Mouse (Mus musculus) heart, postnatal 14 days (tissue): ENCODE data around the gene Olfr1402. TPM values are rescaled to one million over a fixed set of nuclear protein-coding genes. Genes with fewer than 3 reads are reported as not detected.

Experiments used
- DNase-seq, 2 experiments: peaks; one replicate each; pipeline ENCODE4 v3.0.0; 2021 to 2022
- intact Hi-C: fragments of 180-260 bp; cut with DNase I; formaldehyde crosslinking; loops from one replicate; pipeline ENCODE4 v1.15.1; 2025
- long read RNA-seq, 2 experiments: library from polyadenylated mRNA; stranded (forward); transcript quantifications; one replicate each; pipeline ENCODE4 v2.0.0; 2021
- total RNA-seq, 2 experiments: library from RNA; stranded (reverse); gene quantifications; 2 replicates each; pipeline ENCODE4 v1.2.3; 2021

The Olfr1402 gene
- not detected for total RNA-seq
- long read RNA-seq, experiment 1, result 0 reads
- long read RNA-seq, experiment 2, result 0 reads

- intact Hi-C loops, result no loop called here
- no peak for DNase-seq
Measured at GRCm38 (mm10) chr3:97421920-97422319, at the start of gene Olfr1402. Olfr1402 (minus strand) TSS chr3:97422020.

DNA sequence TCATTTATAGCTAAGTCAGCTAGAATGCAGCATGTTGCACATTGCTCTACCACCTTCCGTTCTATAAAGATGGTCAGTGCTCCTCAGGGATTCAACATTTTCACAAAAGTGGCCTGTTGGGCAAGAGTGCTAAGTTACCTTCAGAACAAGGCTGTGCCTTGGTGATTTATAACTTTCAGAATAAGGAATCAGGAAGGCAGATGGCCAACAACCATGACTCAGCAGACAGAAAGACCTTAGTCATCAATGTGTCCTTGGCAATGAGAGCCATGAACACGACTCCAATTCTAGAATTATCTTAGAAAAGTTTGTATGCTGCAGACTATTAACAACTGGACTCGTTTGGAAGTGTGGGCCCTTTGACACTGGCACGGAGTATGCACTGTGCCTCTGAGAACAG is 33.5 kb upstream of the Olfr1402 start:
- DNase-seq, result no peak
- intact Hi-C loops, result no loop called here

GRCm38 (mm10) chr3:97438619-97439018 is 16.8 kb upstream of the Olfr1402 start:
- intact Hi-C loops, result no loop called here
- DNase-seq, result no peak

GRCm38 (mm10) chr3:97394289-97394688 is 27.5 kb downstream of the Olfr1402 start:
- intact Hi-C loops, result loop anchor here (1.0 kb wide), 1 partner anchor 191 kb away; no protein-coding TSS in a partner anchor
- DNase-seq, result peak; percentile 13 to 35

DNA sequence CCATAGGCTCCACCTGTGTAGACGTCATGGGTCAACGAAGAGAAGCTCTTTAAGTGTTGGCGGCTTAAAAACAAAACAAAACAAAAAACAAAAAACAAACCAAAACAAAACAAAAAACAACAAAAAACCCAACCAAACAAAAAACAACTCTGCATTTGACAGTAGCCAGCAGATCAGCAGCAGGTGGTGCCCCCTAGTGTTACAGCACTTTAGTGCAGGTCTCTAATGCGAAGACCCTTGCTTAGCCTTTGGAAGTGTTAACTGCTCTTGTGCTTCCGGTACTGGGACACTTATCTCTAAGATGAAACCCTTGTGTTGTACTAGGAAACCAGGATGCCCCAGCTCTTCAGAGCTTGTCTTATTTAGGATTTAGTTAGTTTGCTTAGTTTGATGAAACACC is 28.7 kb downstream of the Olfr1402 start:
- peak in 1 of 2 experiments; percentile 25 for DNase-seq
- intact Hi-C loops, result no loop called here

- no peak for DNase-seq
- intact Hi-C loops, result no loop called here
Measured at GRCm38 (mm10) chr3:97370382-97370781, 51.4 kb downstream of the Olfr1402 start.

DNA sequence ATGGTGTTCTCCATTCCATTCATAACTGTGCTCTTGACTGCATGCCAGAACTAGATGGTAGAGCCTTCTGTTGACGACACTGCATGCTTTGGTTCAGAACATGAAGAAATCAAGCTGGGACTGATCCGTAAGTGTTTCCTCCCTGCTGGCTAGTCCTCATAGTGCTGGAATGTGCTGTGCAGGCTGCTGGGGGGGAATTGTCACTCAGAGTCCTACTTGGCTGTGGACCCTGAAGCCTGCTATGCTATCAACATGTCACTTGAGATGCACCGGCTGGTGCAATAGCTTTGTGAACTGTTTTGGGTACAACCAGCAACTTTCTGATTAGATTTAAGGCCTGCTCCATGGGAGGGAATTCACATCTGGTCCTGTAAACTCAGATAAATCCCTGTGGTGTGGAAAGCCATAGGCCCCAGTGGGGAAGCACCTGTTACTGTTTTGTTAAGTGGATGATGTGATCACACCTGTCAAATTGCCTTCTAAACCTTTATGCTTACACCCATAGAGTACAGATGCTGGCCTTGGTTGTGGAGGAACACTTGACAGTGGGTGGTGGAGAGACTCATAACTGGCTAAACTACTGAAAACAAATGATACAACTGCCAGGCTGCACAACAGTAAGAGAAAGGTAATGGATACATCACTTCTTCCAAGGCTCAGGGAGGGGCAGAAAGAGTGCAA is 58.3 kb downstream of the Olfr1402 start:
- intact Hi-C loops, result no loop called here
- DNase-seq, result peak; percentile 46 to 48

GRCm38 (mm10) chr3:97358448-97358847 is 63.4 kb downstream of the Olfr1402 start:
- intact Hi-C loops, result no loop called here
- no peak for DNase-seq

Other genes with a start within 250 kb of the Olfr1402 start
- gene Bcl9, start 124.1 kb downstream of the Olfr1402 start, total RNA-seq, result 10 to 100 TPM; 24.6 to 27.2 TPM
- 10 to 100 TPM in 1 of 2 experiments, 1 to 10 TPM in 1; 9.3 to 10.1 TPM for gene Chd1l, start 188.2 kb upstream of the Olfr1402 start, total RNA-seq
- 1 to 10 TPM; 8.0 to 9.6 TPM for gene Fmo5, start 206.8 kb upstream of the Olfr1402 start, total RNA-seq
- 10 to 100 TPM; 17.3 to 19.6 TPM for gene Prkab2, start 236.2 kb upstream of the Olfr1402 start, total RNA-seq